Mouse (Mus musculus) cortical plate, adult 2 months (tissue): ENCODE results near the gene Smg6.

Experiments
- CTCF ChIP-seq: fragments of 200-500 bp; IDR thresholded peaks from 2 replicates; pipeline ENCODE4 v1.5.1; 2011; ENCODE audit warnings: mild to moderate bottlenecking, control low read depth, low read length; ENCODE audit not compliant: insufficient read depth; ENCODE audit errors: extremely low read depth
- POLR2A ChIP-seq: fragments of 200-500 bp; IDR thresholded peaks from 2 replicates; pipeline ENCODE4 v1.6.1; 2011; ENCODE audit warnings: mild to moderate bottlenecking, low read length, control low read depth; ENCODE audit not compliant: insufficient read depth; ENCODE audit errors: extremely low read depth

DNA sequence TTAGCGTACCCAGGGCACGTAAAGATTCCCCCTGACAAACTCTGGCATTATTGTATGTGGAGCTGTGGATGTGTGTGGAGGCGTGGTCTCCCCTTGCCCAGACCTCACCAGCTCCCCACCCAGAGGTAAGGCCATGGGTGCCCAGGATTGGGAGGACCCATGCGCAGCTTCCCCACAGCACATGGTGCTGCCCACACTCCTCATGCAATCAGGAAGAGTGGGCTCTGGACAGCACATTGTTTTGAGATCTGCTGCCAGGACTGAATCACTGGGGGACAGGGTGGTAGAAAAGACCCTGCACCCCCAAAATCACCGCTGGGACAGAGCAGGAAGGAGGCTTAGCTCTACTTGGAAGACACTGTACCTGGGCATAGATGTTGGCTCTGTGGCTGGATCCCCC is 258.9 kb downstream of the Smg6 start:
- no peak for TF ChIP-seq CTCF
- 0 out of 2 replicates have a peak, but pooled peaks have one; percentile 1 for TF ChIP-seq POLR2A
